Mouse (Mus musculus): Measurements from ENCODE around the gene Tnk1. TPM values are rescaled to one million over a fixed set of nuclear protein-coding genes. Genes with fewer than 3 reads are reported as not detected.

The Tnk1 gene
- 1 to 10 TPM in 1 of 2 experiments, under 1 TPM in 1; 0.17 to 1.7 TPM for total RNA-seq (2021)
- long read RNA-seq, experiment 1: 0 reads
- long read RNA-seq, experiment 2, partial matches to known transcripts: 0 of 2 reads
- long read RNA-seq, experiment 2, other reads (novel, unspliced or antisense): 1 of 2 reads

- DNase-seq (ENCODE audit: low spot score in 2 of 2): no peak
Measured at GRCm38 (mm10) chr11:69858113-69858998, at the start of gene Tnk1. Gene Tnk1 (minus strand): TSS chr11:69858730.

- no peak for DNase-seq (ENCODE audit: low spot score in 2 of 2)
Measured at GRCm38 (mm10) chr11:69904311-69904710, 45.8 kb upstream of the Tnk1 start.

GRCm38 (mm10) chr11:69902972-69903371 is 44.4 kb upstream of the Tnk1 start:
- DNase-seq (ENCODE audit: low spot score in 2 of 2): no peak

GRCm38 (mm10) chr11:69901993-69902392 is 43.5 kb upstream of the Tnk1 start:
- DNase-seq (ENCODE audit: low spot score in 2 of 2): no peak

- peak; percentile 68 to 87 for DNase-seq (ENCODE audit: low spot score in 2 of 2)
Measured at GRCm38 (mm10) chr11:69901406-69901846, 42.9 kb upstream of the Tnk1 start.

GRCm38 (mm10) chr11:69900471-69901405 is 42.2 kb upstream of the Tnk1 start, which contains the start of the genes 2810408A11Rik and Neurl4:
Gene 2810408A11Rik (minus strand): TSS chr11:69900987.
Gene Neurl4 (plus strand): TSS chr11:69901072.
- peak; percentile 47 to 78 for DNase-seq (ENCODE audit: low spot score in 2 of 2)

GRCm38 (mm10) chr11:69899870-69900269 is 41.3 kb upstream of the Tnk1 start:
- DNase-seq (ENCODE audit: low spot score in 2 of 2): no peak

GRCm38 (mm10) chr11:69895291-69895690 is 36.8 kb upstream of the Tnk1 start, which contains the start of gene Acap1:
Gene Acap1 (minus strand): TSS chr11:69895539.
- no peak for DNase-seq (ENCODE audit: low spot score in 2 of 2)

- DNase-seq (ENCODE audit: low spot score in 2 of 2): no peak
Measured at GRCm38 (mm10) chr11:69894671-69895070, 36.1 kb upstream of the Tnk1 start.

GRCm38 (mm10) chr11:69891482-69891881 is 33.0 kb upstream of the Tnk1 start:
- no peak for DNase-seq (ENCODE audit: low spot score in 2 of 2)

- DNase-seq (ENCODE audit: low spot score in 2 of 2): no peak
Measured at GRCm38 (mm10) chr11:69886907-69887635, 28.5 kb upstream of the Tnk1 start.

GRCm38 (mm10) chr11:69884663-69885062 is 26.1 kb upstream of the Tnk1 start:
- DNase-seq (ENCODE audit: low spot score in 2 of 2): no peak

GRCm38 (mm10) chr11:69884240-69884639 is 25.7 kb upstream of the Tnk1 start:
- DNase-seq (ENCODE audit: low spot score in 2 of 2): no peak

GRCm38 (mm10) chr11:69883527-69884151 is 25.1 kb upstream of the Tnk1 start:
- DNase-seq (ENCODE audit: low spot score in 2 of 2): no peak

GRCm38 (mm10) chr11:69883066-69883465 is 24.5 kb upstream of the Tnk1 start:
- DNase-seq (ENCODE audit: low spot score in 2 of 2): no peak

GRCm38 (mm10) chr11:69881787-69882670 is 23.5 kb upstream of the Tnk1 start:
- DNase-seq (ENCODE audit: low spot score in 2 of 2): no peak

GRCm38 (mm10) chr11:69880853-69881603 is 22.5 kb upstream of the Tnk1 start, which contains the start of gene Kctd11:
Gene Kctd11 (minus strand): TSS chr11:69881406.
- peak; percentile 67 to 83 for DNase-seq (ENCODE audit: low spot score in 2 of 2)

- DNase-seq (ENCODE audit: low spot score in 2 of 2): peak; percentile 40 to 57
Measured at GRCm38 (mm10) chr11:69880506-69880852, 21.9 kb upstream of the Tnk1 start.
